Mouse (Mus musculus): ENCODE measurements around the gene Fgf2.
A peak's percentile ranks its signal among the peaks of the same experiment; 100 is the strongest.

The Fgf2 gene

GRCm38 (mm10) chr3:37360729-37361128, 12.6 kb downstream of the Fgf2 start:
- DNase-seq (ENCODE audit: low spot score): no peak

- DNase-seq (ENCODE audit: low spot score): no peak
Observed at GRCm38 (mm10) chr3:37365144-37365543, 17.0 kb downstream of the Fgf2 start.

DNA sequence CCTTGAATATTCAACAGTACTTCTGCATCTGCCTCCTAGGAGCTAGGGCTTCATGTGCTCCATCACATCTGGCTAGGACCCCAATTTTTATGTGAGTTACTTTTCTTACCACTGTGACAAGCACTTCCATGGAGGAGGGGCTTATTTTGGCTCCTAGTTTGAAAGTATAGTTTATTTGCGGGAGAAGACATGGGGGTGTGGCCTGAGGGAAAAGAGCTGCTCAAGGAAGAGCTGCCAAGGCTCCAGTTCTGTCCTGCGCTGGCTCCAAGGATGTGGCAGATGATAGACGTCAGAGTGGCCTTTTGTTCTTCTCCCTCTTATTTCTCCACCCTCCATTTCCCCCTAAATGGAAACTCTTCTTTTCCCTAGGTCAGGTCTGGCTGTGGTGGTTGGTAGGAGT, 17.8 kb downstream of the Fgf2 start:
- no peak for DNase-seq (ENCODE audit: low spot score)

DNA sequence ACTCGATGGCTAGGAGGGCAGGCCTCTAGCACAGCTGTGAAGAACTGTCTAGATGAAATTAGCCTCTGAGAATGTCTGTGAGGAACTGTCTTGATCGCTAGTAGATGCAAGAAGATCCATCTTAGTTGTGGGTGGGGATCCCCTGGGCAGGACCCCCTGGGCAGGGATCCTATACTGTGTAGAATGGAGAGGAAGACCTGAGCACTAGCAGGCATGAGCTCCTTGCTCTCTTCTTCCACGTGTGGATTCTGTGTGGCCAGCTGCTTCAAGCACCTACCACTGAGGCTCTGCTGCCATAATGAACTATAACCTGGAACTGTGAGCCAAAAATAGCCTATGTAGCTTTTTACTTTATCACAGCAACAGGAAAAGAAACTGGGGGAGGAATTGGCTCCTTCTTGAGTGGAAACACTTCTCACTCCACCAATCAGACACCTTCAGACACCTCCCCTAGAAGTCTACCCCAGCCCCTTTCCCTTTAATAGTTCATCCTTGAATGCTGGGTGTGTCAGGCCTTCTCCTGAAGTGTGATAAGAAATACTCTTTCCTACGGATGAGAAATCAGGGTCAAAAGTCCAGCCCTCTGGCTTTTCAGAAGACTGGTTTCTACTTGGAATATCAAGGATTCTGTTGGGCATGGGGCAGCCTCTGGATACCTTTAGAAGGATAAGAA, 18.4 kb downstream of the Fgf2 start:
- no peak for DNase-seq (ENCODE audit: low spot score)

GRCm38 (mm10) chr3:37370407-37370806, 22.3 kb downstream of the Fgf2 start:
- DNase-seq (ENCODE audit: low spot score): no peak

DNA sequence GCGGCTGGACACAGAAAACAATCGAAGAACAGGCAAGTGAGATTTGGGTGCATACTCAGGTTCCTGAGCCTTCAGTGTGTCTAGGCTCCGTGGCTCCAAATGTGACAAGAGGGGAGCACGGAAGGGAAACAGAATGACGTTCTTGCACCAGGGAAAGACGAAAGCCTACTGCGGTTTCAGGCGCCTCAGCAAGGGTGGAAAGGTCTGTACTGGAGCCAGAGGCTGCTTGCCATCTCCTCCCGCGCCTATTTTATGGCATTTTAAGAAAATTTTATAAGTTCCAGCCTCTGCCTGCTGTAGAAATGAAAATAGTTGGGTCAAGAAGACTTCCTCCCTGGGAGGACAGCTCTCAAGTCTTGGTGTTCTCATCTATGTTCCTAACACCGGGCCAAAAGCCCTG, 25.6 kb downstream of the Fgf2 start:
- no peak for DNase-seq (ENCODE audit: low spot score)

DNA sequence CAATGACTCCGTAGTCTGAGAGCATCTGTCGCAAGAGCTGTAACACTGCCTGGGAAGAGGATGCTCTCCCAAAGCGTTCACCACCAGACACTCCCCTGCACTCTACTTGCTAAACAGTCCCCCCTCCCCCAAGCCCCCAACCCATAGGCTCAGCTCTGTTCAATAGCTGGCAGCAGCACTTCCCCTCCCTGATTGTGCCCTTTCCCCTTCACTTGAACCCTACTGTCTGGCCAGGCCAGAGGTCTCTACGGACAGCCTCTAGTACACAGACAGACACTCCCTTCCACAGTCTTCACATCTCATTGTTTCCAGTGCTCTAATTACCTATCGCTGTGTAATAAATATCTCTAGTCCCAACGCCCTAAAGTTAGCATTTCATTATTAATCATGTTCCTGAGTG, 29.8 kb downstream of the Fgf2 start:
- DNase-seq (ENCODE audit: low spot score): no peak

DNA sequence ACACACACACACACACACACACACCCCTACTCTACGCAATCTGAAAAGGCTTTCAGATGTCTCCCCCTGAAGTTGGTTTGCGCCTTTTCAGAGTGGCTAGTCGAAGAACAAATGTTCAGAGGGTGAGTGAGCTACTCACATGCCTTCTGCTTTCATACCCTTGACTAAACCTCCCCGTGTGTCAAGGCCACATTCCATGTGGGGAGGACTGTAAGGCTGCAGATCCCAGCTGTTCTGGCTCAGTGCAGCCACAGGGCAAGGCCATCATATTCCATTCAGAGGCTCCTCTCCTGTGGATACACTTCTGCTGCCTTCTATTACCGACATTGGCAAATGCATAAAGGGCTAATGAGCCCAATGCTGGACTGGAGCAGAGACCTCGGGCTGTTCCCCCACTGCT, 30.3 kb downstream of the Fgf2 start:
- DNase-seq (ENCODE audit: low spot score): no peak

DNA sequence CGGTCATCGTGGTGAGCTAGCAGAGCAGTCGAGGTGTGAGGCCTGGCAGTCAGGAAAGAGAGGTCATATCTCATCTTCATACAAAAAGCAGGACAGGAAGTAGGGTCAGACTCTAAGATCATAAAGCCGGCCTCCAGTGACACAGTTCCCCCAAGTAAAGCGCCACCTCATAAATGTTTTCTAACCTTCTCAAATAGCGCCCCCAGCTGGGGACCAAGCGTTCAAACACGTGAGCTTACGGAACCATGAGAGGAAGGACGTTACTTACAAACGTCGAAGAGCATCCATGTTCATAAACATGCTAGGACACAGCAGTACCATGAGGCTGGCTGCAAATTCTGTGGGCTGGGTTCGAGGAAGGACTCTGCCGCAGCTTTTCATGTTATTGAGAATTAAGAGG, 31.1 kb downstream of the Fgf2 start:
- no peak for DNase-seq (ENCODE audit: low spot score)

DNA sequence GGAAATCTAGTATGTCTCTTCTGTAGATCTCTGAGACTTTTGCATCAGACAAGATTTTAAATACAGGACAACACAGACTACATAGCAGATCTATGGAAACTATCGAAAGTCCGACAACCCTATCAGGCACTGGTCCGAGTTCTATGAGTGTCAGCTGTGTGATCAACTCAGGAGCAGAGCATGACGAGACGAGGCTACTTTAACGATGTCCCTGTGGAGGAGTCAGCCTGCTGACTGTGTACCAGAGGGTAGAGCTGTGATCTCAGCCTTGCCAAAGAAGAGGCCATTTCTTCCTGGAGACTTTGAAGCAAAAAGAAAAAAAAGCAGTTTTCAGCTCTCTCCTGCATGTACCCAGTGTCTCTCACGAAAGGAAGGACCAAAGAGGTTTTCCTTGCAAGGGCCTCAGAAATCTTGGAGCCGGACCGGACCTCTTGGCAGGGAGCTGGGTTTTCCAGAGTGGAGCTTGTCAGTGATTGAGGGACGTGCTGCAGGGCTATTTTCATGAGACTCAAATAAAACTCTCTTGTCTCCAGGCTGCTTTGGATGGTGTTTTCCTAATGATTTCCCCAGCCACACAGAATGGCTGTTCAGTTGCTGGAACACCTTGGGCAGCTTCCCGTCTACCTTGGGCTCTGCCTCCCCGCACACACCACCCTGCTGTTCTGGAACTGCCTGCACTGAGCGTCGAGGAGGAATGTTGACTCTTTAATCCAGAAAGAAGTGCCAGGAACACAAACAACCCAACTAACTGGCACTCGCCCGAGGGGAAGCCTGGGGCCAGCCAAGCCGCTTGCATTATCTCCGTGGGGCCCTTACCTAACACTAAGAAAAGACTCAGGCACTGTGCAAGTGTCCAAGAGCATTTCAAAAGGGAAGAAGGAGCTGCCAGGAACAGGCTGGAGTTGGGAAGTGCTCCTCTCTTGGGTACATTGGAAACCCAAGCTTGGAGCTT, 32.1 kb downstream of the Fgf2 start:
- DNase-seq (ENCODE audit: low spot score): no peak

- DNase-seq (ENCODE audit: low spot score): no peak
Observed at GRCm38 (mm10) chr3:37381457-37381856, 33.3 kb downstream of the Fgf2 start.

GRCm38 (mm10) chr3:37383096-37383765, 35.1 kb downstream of the Fgf2 start:
- no peak for DNase-seq (ENCODE audit: low spot score)

DNA sequence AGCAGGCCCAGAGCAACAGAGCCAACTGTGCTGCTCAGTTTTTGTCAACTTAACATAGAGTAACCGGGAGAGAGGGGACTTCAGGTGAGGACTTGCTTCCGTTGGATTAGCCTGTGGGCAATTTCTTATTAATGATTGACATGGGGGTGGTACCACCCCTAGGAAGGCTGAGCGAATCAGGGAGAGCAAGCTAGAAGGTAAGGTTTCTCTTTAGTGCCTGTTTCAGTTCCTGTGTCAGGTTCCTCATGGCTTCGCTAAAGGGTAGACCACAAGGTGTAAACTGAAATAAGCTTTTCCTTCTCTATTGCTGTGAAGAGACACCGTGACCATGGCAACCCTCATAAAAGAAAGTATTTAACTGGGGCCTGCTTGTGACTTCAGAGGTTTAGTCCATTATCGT, 39.2 kb downstream of the Fgf2 start:
- DNase-seq (ENCODE audit: low spot score): no peak

GRCm38 (mm10) chr3:37396930-37397608, 48.9 kb downstream of the Fgf2 start:
- DNase-seq (ENCODE audit: low spot score): no peak

- DNase-seq (ENCODE audit: low spot score): no peak
Observed at GRCm38 (mm10) chr3:37397646-37398045, 49.5 kb downstream of the Fgf2 start.

- DNase-seq (ENCODE audit: low spot score): no peak
Observed at GRCm38 (mm10) chr3:37398661-37399395, 50.7 kb downstream of the Fgf2 start.

- DNase-seq (ENCODE audit: low spot score): no peak
Observed at GRCm38 (mm10) chr3:37401729-37402610, 53.8 kb downstream of the Fgf2 start.

DNA sequence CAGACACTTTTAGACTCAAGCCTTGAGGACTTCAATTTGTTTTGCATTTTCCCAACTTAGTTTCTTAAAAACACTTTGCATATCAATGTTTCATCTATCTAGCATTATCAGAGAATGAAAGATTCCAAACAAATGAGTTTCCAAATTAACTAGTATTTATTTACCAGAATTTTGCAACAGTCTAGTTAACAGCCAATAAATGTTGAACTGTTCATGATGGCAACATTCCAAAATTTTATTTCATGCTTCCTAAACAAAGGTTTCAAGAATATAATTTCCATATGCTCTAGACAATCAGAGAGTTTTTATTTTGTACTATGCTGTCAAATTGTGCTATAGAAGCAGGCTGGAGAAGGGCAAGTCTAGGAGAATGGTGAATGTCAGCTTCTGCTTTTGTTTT, 59.5 kb downstream of the Fgf2 start:
- no peak for DNase-seq (ENCODE audit: low spot score)

- DNase-seq (ENCODE audit: low spot score): no peak
Observed at GRCm38 (mm10) chr3:37413446-37413845, 65.3 kb downstream of the Fgf2 start.

DNA sequence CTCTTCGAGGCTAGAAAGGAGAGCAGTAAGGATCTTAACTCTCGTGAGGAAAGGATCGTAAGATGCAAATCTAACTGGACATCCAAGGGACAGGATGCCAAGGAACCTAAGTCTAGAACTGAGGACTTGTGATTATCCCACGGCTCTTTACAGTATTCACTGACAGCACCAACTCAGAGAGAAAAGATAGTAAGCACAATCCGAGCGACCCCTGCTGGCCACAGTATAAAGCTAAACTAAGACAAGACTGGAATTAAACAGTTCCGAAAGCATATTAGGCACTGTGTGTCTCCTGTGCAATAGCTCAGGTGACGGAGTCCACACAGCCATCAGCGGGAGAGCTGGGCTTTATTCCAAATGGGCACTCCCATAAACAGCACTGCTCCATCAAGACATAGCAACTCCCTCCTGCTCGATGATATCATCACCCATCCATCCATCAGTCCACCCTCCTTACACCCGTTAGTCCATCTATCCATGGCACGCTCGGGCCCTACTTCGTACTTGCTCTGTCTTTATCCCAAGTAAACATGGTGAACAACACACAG, 66.3 kb downstream of the Fgf2 start:
- DNase-seq (ENCODE audit: low spot score): peak; percentile 61
